Mouse (Mus musculus): ENCODE measurements around the gene Hk3.

Gene Hk3

GRCm38 (mm10) chr13:55011103-55011502, 10.1 kb downstream of the Hk3 start:
- no peak for TF ChIP-seq NANOG (IDR thresholded peaks at IDR 0.05; ENCODE audit: borderline replicate concordance, low read length)
- Histone ChIP-seq H3K4me1 (replicated peaks; ENCODE audit: low read depth, low read length) (peaks cover 51% of the 10 kb centered on the region), H3K4me3 (replicated peaks; ENCODE audit: low read length) (no peak overlapping the region), H3K36me3 (ENCODE audit: insufficient read depth, low read length) (no peaks in the 10 kb centered on the region), H3K27me3 (ENCODE audit: insufficient read depth, low read length) (peaks cover 83% of the 10 kb centered on the region), H3K9me3 (ENCODE audit: low read length) (no peaks in the 10 kb centered on the region)

DNA sequence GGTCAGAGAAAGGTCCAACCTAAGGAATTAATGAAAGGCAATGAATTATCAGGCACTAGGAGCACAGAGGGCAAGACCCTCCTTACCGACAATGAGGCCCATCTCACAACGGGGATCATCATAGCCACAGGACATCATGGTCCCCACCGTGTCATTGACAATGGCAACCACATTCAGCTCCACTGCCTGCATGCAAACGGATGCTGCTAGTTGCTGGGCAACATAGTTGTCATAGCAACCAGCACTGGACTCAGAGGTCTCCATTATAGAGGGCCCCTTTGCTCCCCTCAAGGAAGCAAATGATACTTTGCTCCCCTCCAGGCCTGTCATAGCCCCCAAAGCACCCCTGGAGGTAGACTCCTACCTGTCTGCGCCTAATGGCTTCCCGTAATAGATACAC, 12.6 kb downstream of the Hk3 start:
- peaks cover 46% of the 10 kb centered on the region for H3K4me1 ChIP-seq (replicated peaks; ENCODE audit: low read depth, low read length)
- no peaks in the 10 kb centered on the region for H3K36me3 ChIP-seq (ENCODE audit: insufficient read depth, low read length)
- H3K27me3 ChIP-seq (ENCODE audit: insufficient read depth, low read length) = peaks cover 88% of the 10 kb centered on the region
- TF ChIP-seq POU5F1 (IDR thresholded peaks at IDR 0.05; ENCODE audit: borderline replicate concordance, low read length) = no peak
- TF ChIP-seq CTCF (conservative IDR thresholded peaks at IDR 0.05; ENCODE audit: low read length) = no peak
- TF ChIP-seq NANOG (IDR thresholded peaks at IDR 0.05; ENCODE audit: borderline replicate concordance, low read length) = no peak
- no peaks in the 10 kb centered on the region for H3K9me3 ChIP-seq (ENCODE audit: low read length)
- no peak overlapping the region for H3K4me3 ChIP-seq (replicated peaks; ENCODE audit: low read length)

DNA sequence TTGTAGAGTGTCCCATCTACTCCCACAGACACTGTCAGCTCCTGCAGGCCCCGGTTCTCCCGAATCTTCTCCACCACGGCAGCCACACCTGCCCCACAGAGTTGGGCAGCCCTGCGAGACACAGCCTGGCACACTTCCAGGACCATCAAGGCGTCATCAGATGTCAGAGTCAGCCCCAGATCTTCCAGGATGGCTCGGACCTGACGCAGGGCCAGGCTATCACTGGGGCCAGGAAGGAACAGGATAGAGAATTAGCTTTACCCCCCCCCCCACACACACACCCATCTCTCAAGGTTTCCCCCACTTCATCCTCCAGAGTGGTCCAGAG, 14.8 kb downstream of the Hk3 start:
- TF ChIP-seq CTCF (conservative IDR thresholded peaks at IDR 0.05; ENCODE audit: low read length) (no peak), NANOG (IDR thresholded peaks at IDR 0.05; ENCODE audit: borderline replicate concordance, low read length) (no peak), POU5F1 (IDR thresholded peaks at IDR 0.05; ENCODE audit: borderline replicate concordance, low read length) (no peak)
- H3K36me3 ChIP-seq (ENCODE audit: insufficient read depth, low read length) = no peaks in the 10 kb centered on the region
- 0 out of 2 replicates have a peak overlapping the region, but pooled peaks have one; percentile 43 for H3K4me3 ChIP-seq (replicated peaks; ENCODE audit: low read length)
- H3K4me1 ChIP-seq (replicated peaks; ENCODE audit: low read depth, low read length) = peaks cover 37% of the 10 kb centered on the region
- H3K9me3 ChIP-seq (ENCODE audit: low read length) = no peaks in the 10 kb centered on the region
- peaks cover 94% of the 10 kb centered on the region for H3K27me3 ChIP-seq (ENCODE audit: insufficient read depth, low read length)

- H3K4me3 ChIP-seq (replicated peaks; ENCODE audit: low read length) = 0 out of 2 replicates have a peak overlapping the region, but pooled peaks have one; percentile 10
Observed at GRCm38 (mm10) chr13:55005691-55006414, 15.3 kb downstream of the Hk3 start.

GRCm38 (mm10) chr13:55004646-55005045, 16.5 kb downstream of the Hk3 start:
- Histone ChIP-seq H3K9me3 (ENCODE audit: low read length) (no peaks in the 10 kb centered on the region), H3K36me3 (ENCODE audit: insufficient read depth, low read length) (no peaks in the 10 kb centered on the region), H3K27me3 (ENCODE audit: insufficient read depth, low read length) (peaks cover 90% of the 10 kb centered on the region), H3K4me3 (replicated peaks; ENCODE audit: low read length) (no peak overlapping the region), H3K4me1 (replicated peaks; ENCODE audit: low read depth, low read length) (peaks cover 37% of the 10 kb centered on the region)
- TF ChIP-seq CTCF (conservative IDR thresholded peaks at IDR 0.05; ENCODE audit: low read length) (no peak), POU5F1 (IDR thresholded peaks at IDR 0.05; ENCODE audit: borderline replicate concordance, low read length) (no peak), NANOG (IDR thresholded peaks at IDR 0.05; ENCODE audit: borderline replicate concordance, low read length) (no peak)

More at GRCm38 (mm10) chr13:55005691-55006414, 15.3 kb downstream of the Hk3 start:
- Histone ChIP-seq H3K27me3 (ENCODE audit: insufficient read depth, low read length) (peaks cover 93% of the 10 kb centered on the region), H3K36me3 (ENCODE audit: insufficient read depth, low read length) (no peaks in the 10 kb centered on the region), H3K9me3 (ENCODE audit: low read length) (no peaks in the 10 kb centered on the region), H3K4me1 (replicated peaks; ENCODE audit: low read depth, low read length) (peaks cover 37% of the 10 kb centered on the region)
- no peak for TF ChIP-seq NANOG (IDR thresholded peaks at IDR 0.05; ENCODE audit: borderline replicate concordance, low read length)
- no peak for TF ChIP-seq POU5F1 (IDR thresholded peaks at IDR 0.05; ENCODE audit: borderline replicate concordance, low read length)
- no peak for TF ChIP-seq CTCF (conservative IDR thresholded peaks at IDR 0.05; ENCODE audit: low read length)

GRCm38 (mm10) chr13:55002090-55002489, 19.1 kb downstream of the Hk3 start:
- Histone ChIP-seq H3K4me1 (replicated peaks; ENCODE audit: low read depth, low read length) (peaks cover 40% of the 10 kb centered on the region), H3K9me3 (ENCODE audit: low read length) (no peaks in the 10 kb centered on the region), H3K4me3 (replicated peaks; ENCODE audit: low read length) (no peak overlapping the region), H3K27me3 (ENCODE audit: insufficient read depth, low read length) (peaks cover 82% of the 10 kb centered on the region), H3K36me3 (ENCODE audit: insufficient read depth, low read length) (no peaks in the 10 kb centered on the region)
- no peak for TF ChIP-seq NANOG (IDR thresholded peaks at IDR 0.05; ENCODE audit: borderline replicate concordance, low read length)

- Histone ChIP-seq H3K4me3 (replicated peaks; ENCODE audit: low read length) (no peak overlapping the region), H3K4me1 (replicated peaks; ENCODE audit: low read depth, low read length) (peaks cover 38% of the 10 kb centered on the region), H3K27me3 (ENCODE audit: insufficient read depth, low read length) (peaks cover 82% of the 10 kb centered on the region), H3K36me3 (ENCODE audit: insufficient read depth, low read length) (no peaks in the 10 kb centered on the region), H3K9me3 (ENCODE audit: low read length) (no peaks in the 10 kb centered on the region)
- TF ChIP-seq CTCF (conservative IDR thresholded peaks at IDR 0.05; ENCODE audit: low read length) = no peak
- no peak for TF ChIP-seq POU5F1 (IDR thresholded peaks at IDR 0.05; ENCODE audit: borderline replicate concordance, low read length)
- no peak for TF ChIP-seq NANOG (IDR thresholded peaks at IDR 0.05; ENCODE audit: borderline replicate concordance, low read length)
Observed at GRCm38 (mm10) chr13:55000433-55000832, 20.8 kb downstream of the Hk3 start.

DNA sequence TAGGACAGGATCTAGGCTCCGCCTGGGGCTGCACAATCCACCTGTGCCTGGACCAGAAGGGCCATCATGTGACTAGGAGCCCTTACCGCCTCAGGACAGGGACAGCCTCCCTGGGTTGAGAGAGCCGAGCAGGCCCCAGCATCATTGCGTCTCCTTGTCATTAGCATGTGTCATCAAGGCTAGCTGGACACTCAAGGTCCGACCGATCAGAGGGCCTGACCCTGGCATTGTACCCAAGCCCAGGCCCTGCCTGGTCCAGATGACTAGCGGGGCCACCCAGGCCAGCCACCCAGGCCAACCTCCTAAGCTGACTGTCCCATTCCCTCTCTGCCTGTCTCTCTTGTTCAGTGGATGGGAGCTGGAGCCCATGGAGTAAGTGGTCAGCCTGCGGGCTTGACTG, 23.6 kb downstream of the Hk3 start:
- peaks cover 82% of the 10 kb centered on the region for H3K27me3 ChIP-seq (ENCODE audit: insufficient read depth, low read length)
- TF ChIP-seq NANOG (IDR thresholded peaks at IDR 0.05; ENCODE audit: borderline replicate concordance, low read length) = no peak
- no peak for TF ChIP-seq POU5F1 (IDR thresholded peaks at IDR 0.05; ENCODE audit: borderline replicate concordance, low read length)
- TF ChIP-seq CTCF (conservative IDR thresholded peaks at IDR 0.05; ENCODE audit: low read length) = no peak
- no peaks in the 10 kb centered on the region for H3K36me3 ChIP-seq (ENCODE audit: insufficient read depth, low read length)

DNA sequence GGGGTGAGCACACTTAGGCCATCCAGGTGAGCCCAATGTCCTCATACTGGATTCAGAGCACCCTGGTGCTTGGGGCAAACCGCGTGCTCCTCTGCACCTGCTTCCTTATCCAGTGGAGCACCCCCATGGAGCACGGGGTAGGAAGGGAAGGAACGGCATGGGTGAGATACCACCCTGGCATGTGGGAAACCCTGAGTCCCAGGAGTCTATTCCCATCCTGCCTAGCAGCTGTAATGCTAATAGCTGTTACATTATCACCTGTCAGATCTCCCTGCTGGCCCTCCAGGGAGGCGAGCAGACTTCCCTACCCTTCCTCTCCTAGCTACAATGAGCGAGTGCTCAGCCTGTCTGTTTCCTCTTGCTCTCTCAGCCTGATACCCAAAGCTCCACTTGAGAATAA, 26.0 kb downstream of the Hk3 start:
- Histone ChIP-seq H3K9me3 (ENCODE audit: low read length) (no peaks in the 10 kb centered on the region), H3K36me3 (ENCODE audit: insufficient read depth, low read length) (no peaks in the 10 kb centered on the region), H3K4me3 (replicated peaks; ENCODE audit: low read length) (no peak overlapping the region), H3K27me3 (ENCODE audit: insufficient read depth, low read length) (peaks cover 83% of the 10 kb centered on the region), H3K4me1 (replicated peaks; ENCODE audit: low read depth, low read length) (peaks cover 27% of the 10 kb centered on the region)
- TF ChIP-seq CTCF (conservative IDR thresholded peaks at IDR 0.05; ENCODE audit: low read length) = no peak
- no peak for TF ChIP-seq POU5F1 (IDR thresholded peaks at IDR 0.05; ENCODE audit: borderline replicate concordance, low read length)
- no peak for TF ChIP-seq NANOG (IDR thresholded peaks at IDR 0.05; ENCODE audit: borderline replicate concordance, low read length)

More for the DNA sequence above, 23.6 kb downstream of the Hk3 start:
- H3K4me3 ChIP-seq (replicated peaks; ENCODE audit: low read length) = peak overlapping the region; percentile 58
- H3K4me1 ChIP-seq (replicated peaks; ENCODE audit: low read depth, low read length) = peaks cover 27% of the 10 kb centered on the region
- H3K9me3 ChIP-seq (ENCODE audit: low read length) = no peaks in the 10 kb centered on the region
